In the genomic region with DNA sequence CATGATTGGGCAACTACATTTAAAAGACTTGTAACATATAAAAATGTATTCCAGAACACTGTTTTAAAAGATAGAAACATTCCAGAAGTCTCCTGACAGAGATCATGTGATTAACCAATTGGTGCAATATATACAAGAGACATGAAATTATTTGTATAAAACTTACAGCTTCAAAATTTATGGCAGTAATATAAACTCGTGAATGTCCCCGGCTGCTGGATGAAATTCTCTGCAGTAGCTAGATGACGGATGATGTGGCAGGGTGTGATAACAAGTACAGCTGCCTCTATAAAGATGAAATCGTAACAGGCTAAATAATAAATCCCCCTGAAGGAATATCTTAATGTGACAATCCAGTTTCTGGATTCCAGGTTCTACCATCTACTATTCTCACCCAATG, we compare ENCODE assay signal across 24 mouse cellular contexts.
"Had no signal": no experiment of that assay in that cellular context is flagged by ENCODE, and none has a peak within 500 bp of the region (broad histone marks: within the 10 kb centered on the region; RNA-seq: fewer than 3 reads in every experiment).

No protein-coding gene starts in this region.

- H3K27ac ChIP-seq: heart, adult 2 months; heart, embryonic 13.5 days; heart, embryonic 15.5 days; hindbrain, embryonic 13.5 days; hindbrain, embryonic 15.5 days; hindbrain, postnatal 0 days; limb, embryonic 12.5 days had no signal

- H3K9ac ChIP-seq: forebrain, postnatal 0 days; heart, embryonic 13.5 days; heart, embryonic 15.5 days; hindbrain, embryonic 13.5 days; hindbrain, embryonic 15.5 days; limb, embryonic 12.5 days had no signal

- H3K4me3 ChIP-seq: heart, adult 2 months; heart, embryonic 13.5 days; heart, embryonic 15.5 days; hindbrain, embryonic 13.5 days; hindbrain, embryonic 15.5 days; limb, embryonic 12.5 days had no signal

- H3K9me3 ChIP-seq: heart, embryonic 13.5 days; heart, embryonic 15.5 days; hindbrain, embryonic 13.5 days; hindbrain, embryonic 15.5 days; limb, embryonic 12.5 days had no signal

- H3K4me1 ChIP-seq: heart, embryonic 13.5 days; heart, embryonic 15.5 days; hindbrain, embryonic 13.5 days; hindbrain, embryonic 15.5 days; limb, embryonic 12.5 days had no signal

- H3K36me3 ChIP-seq: heart, embryonic 13.5 days; heart, embryonic 15.5 days; hindbrain, embryonic 13.5 days; hindbrain, embryonic 15.5 days; limb, embryonic 12.5 days had no signal

- ATAC-seq: forebrain, postnatal 0 days; hindbrain, postnatal 0 days; intestine, embryonic 16.5 days had no signal

- H3K27me3 ChIP-seq: heart, embryonic 13.5 days; heart, embryonic 15.5 days; hindbrain, embryonic 13.5 days; hindbrain, embryonic 15.5 days; limb, embryonic 12.5 days had no signal

- DNase-seq: forebrain, postnatal 0 days; gastrocnemius, postnatal 14 days; gastrocnemius, postnatal 36 days; heart, adult 11 months; heart, adult 2 months; heart, postnatal 14 days; heart, postnatal 36 days; kidney, adult 11 months; kidney, adult 2 months; kidney, postnatal 14 days; kidney, postnatal 36 days; layer of hippocampus, adult 9-11 months; layer of hippocampus, postnatal 36 days; left cerebral cortex, postnatal 4 days; liver had no signal

- H3K4me2 ChIP-seq: heart, embryonic 11.5 days; heart, embryonic 13.5 days; heart, embryonic 15.5 days; hindbrain, embryonic 13.5 days; hindbrain, embryonic 15.5 days; limb, embryonic 12.5 days; liver, embryonic 11.5 days had no signal
